Mouse (Mus musculus) forebrain, embryonic 13.5 days (tissue): ENCODE data around the gene Etnppl. TPM values are rescaled to one million over a fixed set of nuclear protein-coding genes. Genes with fewer than 3 reads are reported as not detected.

Source experiments
- ATAC-seq: fragments of 200-750 bp; cut with Nextera tagmentation; 2 replicates; pipeline ENCODE4 v1.8.0; 2017
- H3K27ac ChIP-seq: fragments of 300-500 bp; sonication (generic); 2 replicates; pipeline ENCODE4 v1.5.1; 2015; ENCODE audit warnings: inconsistent platforms, mild to moderate bottlenecking, moderate library complexity
- H3K27me3 ChIP-seq: fragments of 300-500 bp; sonication (generic); 2 replicates; pipeline ENCODE4 v1.6.1; 2015; ENCODE audit warnings: mild to moderate bottlenecking, inconsistent platforms
- H3K36me3 ChIP-seq: fragments of 300-500 bp; sonication (generic); 2 replicates; pipeline ENCODE4 v1.6.1; 2015; ENCODE audit warnings: mild to moderate bottlenecking, inconsistent platforms; ENCODE audit not compliant: poor library complexity, severe bottlenecking
- H3K4me1 ChIP-seq: fragments of 300-500 bp; sonication (generic); 2 replicates; pipeline ENCODE4 v1.6.1; 2015; ENCODE audit warnings: inconsistent platforms
- H3K4me2 ChIP-seq: fragments of 300-500 bp; sonication (generic); 2 replicates; pipeline ENCODE4 v1.6.1; 2015; ENCODE audit warnings: inconsistent platforms, mild to moderate bottlenecking, moderate library complexity
- H3K4me3 ChIP-seq: fragments of 300-500 bp; sonication (generic); 2 replicates; pipeline ENCODE4 v1.5.1; 2015; ENCODE audit warnings: mild to moderate bottlenecking, inconsistent platforms
- H3K9ac ChIP-seq: fragments of 300-500 bp; sonication (generic); 2 replicates; pipeline ENCODE4 v1.6.1; 2015; ENCODE audit warnings: mild to moderate bottlenecking, inconsistent platforms
- H3K9me3 ChIP-seq: fragments of 300-500 bp; sonication (generic); replicated peaks from 2 replicates; pipeline ENCODE4 v1.6.1; 2016; ENCODE audit warnings: inconsistent platforms
- WGBS: fragments of 180-500 bp; shearing (Covaris S2); methylation state at CpG from one replicate; pipeline ENCODE4 v1.1.7; 2015; 5-methylcytosine and 5-hydroxymethylcytosine counted together
- polyA plus RNA-seq: library from polyadenylated mRNA; unstranded; fragments of >200 nt; fragmentation: Nextera tagmentation; extraction: Ambion mirVana; gene quantifications from 2 replicates; pipeline ENCODE4 v1.2.1, GENCODE M21; 2015

The Etnppl gene
- polyA plus RNA-seq, 1 experiment from 2014 or later = not detected

DNA sequence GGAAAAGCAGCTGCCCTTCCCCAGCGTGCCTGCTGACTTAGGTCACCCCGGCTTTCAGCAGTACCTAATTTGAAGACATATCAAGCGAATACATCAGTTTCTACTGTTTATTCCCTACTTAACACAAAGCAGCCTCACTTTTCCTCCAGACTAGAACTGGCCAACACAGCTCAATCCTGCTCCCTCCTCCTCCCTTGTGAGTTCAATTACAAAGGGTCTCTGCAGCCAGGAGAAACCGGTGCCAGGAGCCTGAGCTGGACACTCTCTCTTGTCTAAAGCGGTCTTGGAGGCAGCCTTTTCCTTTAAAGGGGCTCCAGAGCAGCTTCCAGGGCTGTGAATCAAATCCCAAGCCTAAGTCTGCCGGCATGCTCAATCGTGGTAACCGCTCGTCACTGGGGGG is 64.9 kb downstream of the Etnppl start:
- 85% methylated on average over 9 of the region's 9 CpGs for WGBS

DNA sequence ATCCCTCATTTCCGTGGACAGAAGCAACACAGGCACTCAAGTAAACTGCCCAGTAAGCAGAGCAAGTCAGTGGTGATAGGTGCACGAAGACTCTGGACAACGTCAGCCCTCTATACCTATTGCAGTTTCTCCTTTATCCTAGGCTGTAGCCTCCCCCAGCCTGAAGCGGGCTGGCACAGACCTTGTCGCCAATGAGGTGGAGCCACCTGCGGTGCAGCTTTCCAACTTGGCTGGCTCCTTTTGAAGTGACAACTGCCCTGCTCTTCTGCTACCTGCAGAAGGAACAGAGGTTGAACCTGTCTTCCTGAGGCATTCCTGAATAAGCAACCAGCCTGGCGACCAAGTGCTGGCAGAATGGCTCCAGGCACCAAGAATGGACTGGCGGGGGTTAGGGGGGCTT is 66.6 kb downstream of the Etnppl start:
- H3K9me3 ChIP-seq = no peaks in the 10 kb centered on the region
- H3K27ac ChIP-seq = no peak overlapping the region
- no peaks in the 10 kb centered on the region for H3K27me3 ChIP-seq
- H3K4me3 ChIP-seq = no peak overlapping the region
- H3K4me2 ChIP-seq = no peak overlapping the region
- H3K9ac ChIP-seq = no peak overlapping the region
- no peaks in the 10 kb centered on the region for H3K4me1 ChIP-seq
- WGBS = 66% methylated on average over 8 of the region's 8 CpGs
- no peak for ATAC-seq
- no peaks in the 10 kb centered on the region for H3K36me3 ChIP-seq

More for the DNA sequence above, 64.9 kb downstream of the Etnppl start:
- no peaks in the 10 kb centered on the region for H3K36me3 ChIP-seq
- no peak overlapping the region for H3K9ac ChIP-seq
- no peak overlapping the region for H3K4me3 ChIP-seq
- no peak for ATAC-seq
- H3K27me3 ChIP-seq = no peaks in the 10 kb centered on the region
- H3K4me2 ChIP-seq = no peak overlapping the region
- no peaks in the 10 kb centered on the region for H3K9me3 ChIP-seq
- no peak overlapping the region for H3K27ac ChIP-seq
- H3K4me1 ChIP-seq = no peaks in the 10 kb centered on the region

DNA sequence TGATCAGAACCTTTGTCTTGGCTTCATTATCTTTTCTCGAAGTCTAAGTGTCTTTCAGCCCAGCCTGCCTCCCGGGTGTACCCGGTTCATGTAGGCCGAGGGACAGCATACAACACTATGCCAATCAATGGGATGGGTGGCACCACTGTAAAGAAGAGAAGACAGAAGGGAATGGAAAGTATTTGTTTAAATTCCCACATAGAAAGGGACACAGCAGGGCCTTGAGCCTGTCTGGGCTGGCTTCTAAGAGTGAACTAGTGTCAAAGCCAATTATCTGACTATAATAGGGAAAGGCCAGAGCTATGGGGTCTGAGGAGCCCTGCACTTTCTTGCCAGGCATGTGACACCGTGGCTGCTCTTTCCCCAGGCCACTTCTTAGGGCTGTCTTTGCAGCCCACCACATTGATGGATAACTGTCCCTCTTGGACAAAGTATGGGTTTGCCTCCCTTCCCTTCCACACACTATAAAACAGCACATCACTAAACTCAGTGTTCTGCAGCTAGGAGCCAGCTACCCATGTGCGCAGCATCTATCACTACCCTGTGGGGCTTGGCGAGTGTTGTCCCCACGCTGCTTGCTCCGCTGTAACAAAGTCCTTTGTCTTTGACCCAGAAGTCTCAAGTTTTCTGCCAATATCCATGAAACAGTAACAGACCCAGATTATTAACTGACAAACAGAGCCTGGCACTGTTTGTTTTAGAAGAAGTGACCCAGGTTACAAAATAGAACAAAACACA is 67.2 kb downstream of the Etnppl start:
- no peak overlapping the region for H3K27ac ChIP-seq
- 68% methylated on average over 9 of the region's 9 CpGs for WGBS
- H3K9ac ChIP-seq = no peak overlapping the region
- no peak overlapping the region for H3K4me2 ChIP-seq
- no peak for ATAC-seq
- no peaks in the 10 kb centered on the region for H3K36me3 ChIP-seq
- no peak overlapping the region for H3K4me3 ChIP-seq
- H3K9me3 ChIP-seq = no peaks in the 10 kb centered on the region
- H3K27me3 ChIP-seq = no peaks in the 10 kb centered on the region
- no peaks in the 10 kb centered on the region for H3K4me1 ChIP-seq

DNA sequence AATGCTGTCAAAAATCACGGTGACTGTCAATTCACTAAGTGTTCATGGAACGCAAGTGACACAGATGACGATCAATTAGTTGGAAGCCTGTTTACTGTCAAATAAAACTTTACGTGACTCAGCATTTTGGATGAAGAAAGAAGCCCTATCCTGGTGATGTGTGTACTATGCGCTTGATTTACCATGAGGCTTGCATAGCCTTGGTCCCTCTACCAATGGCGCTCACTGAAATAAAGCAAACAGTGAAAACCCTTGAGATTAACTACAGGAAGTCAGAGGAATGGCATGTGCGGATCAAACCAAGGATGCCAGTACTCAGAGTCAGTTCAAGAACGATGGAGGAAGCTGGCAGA is 67.7 kb downstream of the Etnppl start:
- Histone ChIP-seq H3K4me1 (no peaks in the 10 kb centered on the region), H3K4me3 (no peak overlapping the region), H3K27me3 (no peaks in the 10 kb centered on the region), H3K9ac (no peak overlapping the region), H3K27ac (no peak overlapping the region), H3K4me2 (no peak overlapping the region), H3K9me3 (no peaks in the 10 kb centered on the region), H3K36me3 (no peaks in the 10 kb centered on the region)
- no peak for ATAC-seq
- 83% methylated on average over 8 of the region's 8 CpGs for WGBS

DNA sequence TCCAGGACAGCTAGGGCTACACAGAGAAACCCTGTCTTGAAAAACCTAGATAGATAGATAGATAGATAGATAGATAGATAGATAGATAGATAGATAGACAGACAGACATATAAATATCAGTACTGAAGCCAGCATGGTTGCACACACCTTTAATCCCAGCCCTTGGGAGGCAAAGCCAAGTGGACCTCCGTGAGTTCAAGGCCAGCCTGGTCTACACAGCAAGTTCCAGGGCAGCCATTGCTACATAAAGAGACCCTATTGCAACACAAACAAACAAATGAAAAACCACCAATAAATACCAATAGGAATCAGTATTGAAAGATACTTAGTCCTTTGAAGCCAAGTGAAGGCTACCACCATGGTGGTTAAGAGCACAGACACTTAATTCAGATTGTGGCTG is 69.8 kb downstream of the Etnppl start:
- H3K4me3 ChIP-seq = no peak overlapping the region
- H3K9me3 ChIP-seq = no peaks in the 10 kb centered on the region
- no peak overlapping the region for H3K9ac ChIP-seq
- ATAC-seq = no peak
- no peaks in the 10 kb centered on the region for H3K36me3 ChIP-seq
- no peak overlapping the region for H3K4me2 ChIP-seq
- WGBS = 100% methylated on average over 1 of the region's 1 CpGs
- H3K27me3 ChIP-seq = no peaks in the 10 kb centered on the region
- peaks cover 2% of the 10 kb centered on the region; the same call in 1 of the 2 replicates for H3K4me1 ChIP-seq
- H3K27ac ChIP-seq = no peak overlapping the region

Other genes with a start within 250 kb of the Etnppl start
- gene Ostc, start 92.0 kb downstream of the Etnppl start, polyA plus RNA-seq = 281 and 290 TPM in 2 replicates
- gene Rpl34, start 113.0 kb downstream of the Etnppl start, polyA plus RNA-seq = 732 and 770 TPM in 2 replicates